36 mouse cellular contexts compared by ENCODE assay signal in the genomic region with DNA sequence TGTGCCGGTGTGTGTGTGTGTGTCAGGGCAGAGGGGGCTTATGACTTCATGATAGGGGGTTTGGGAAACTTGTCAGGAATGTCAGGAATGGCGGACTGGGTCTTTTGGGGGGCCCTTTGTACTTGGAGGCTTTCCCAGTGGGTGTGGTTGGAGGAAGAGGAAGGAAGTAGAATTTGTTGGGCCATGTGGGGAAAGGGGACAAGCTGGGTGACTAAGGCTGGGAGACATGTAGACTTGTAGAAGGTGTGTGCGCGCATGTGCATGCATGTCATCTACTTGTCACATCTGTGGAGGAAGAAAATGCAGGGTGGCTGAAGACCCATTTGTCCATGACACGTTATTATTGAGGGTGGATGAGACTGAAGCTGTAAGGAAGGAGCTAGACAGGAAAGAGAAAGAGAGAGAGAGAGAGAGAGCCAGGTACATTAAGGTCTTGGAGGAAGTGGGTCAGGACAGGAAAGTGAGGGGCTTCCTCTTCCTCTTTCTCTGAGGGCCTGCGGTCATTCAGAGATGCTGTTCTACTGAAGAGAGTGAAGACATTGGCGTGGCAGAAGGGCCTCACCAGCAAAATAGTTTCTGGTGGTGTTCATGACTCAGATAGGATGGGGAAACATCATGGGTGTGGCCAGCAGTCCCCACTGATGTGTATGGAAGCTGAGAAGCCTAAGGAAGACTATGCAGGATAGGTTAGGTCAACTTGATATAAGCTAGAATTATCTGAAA. TPM values are rescaled to one million over a fixed set of nuclear protein-coding genes. Genes with fewer than 3 reads are reported as not detected.
DNase-seq lines count a peak whose midpoint lies in the region; ATAC-seq and TF ChIP-seq lines count a peak whose summit lies in the region.
"Had no signal": no experiment of that assay in that cellular context is flagged by ENCODE, and none has a peak within 500 bp of the region (broad histone marks: within the 10 kb centered on the region; RNA-seq: fewer than 3 reads in every experiment).

No protein-coding gene starts in this region.

- no peak for TF ChIP-seq POLR2A in CH12.LX (IDR thresholded peaks at IDR 0.05; ENCODE audit: low read depth, low read length)

- H3K4me2 ChIP-seq in CH12.LX (ENCODE audit: insufficient read depth, low read depth, poor library complexity, severe bottlenecking), result no peak overlapping the region
- H3K4me2 ChIP-seq in liver, embryonic 12.5 days, result no peak overlapping the region
- H3K4me2 ChIP-seq: heart, embryonic 15.5 days; hindbrain, embryonic 14.5 days; kidney, embryonic 15.5 days; limb, embryonic 13.5 days; liver, embryonic 13.5 days; midbrain, embryonic 15.5 days had no signal

- no peaks in the 10 kb centered on the region for H3K27me3 ChIP-seq in CH12.LX (replicated peaks)
- H3K27me3 ChIP-seq in splenic B cell, adult 2 months (ENCODE audit: control insufficient read depth, insufficient read depth, low read length, poor library complexity, severe bottlenecking), result no peaks in the 10 kb centered on the region
- no peaks in the 10 kb centered on the region for H3K27me3 ChIP-seq in liver, embryonic 12.5 days (replicated peaks)
- H3K27me3 ChIP-seq: heart, embryonic 15.5 days; kidney, embryonic 15.5 days; limb, embryonic 13.5 days; liver, embryonic 13.5 days; midbrain, embryonic 15.5 days had no signal

- intact Hi-C loops in heart, postnatal 25 days (cut with DNase I), result no loop called here

- no peaks in the 10 kb centered on the region for H3K36me3 ChIP-seq in CH12.LX (replicated peaks in 1 of 2; ENCODE audit: control insufficient read depth in 1 of 2, insufficient read depth in 1 of 2, low read length in 1 of 2)
- no peaks in the 10 kb centered on the region for H3K36me3 ChIP-seq in splenic B cell, adult 2 months (ENCODE audit: control insufficient read depth, insufficient read depth, low read length, poor library complexity, severe bottlenecking)
- no peaks in the 10 kb centered on the region for H3K36me3 ChIP-seq in liver, embryonic 12.5 days
- H3K36me3 ChIP-seq: heart, embryonic 15.5 days; kidney, embryonic 15.5 days; limb, embryonic 13.5 days; liver, embryonic 13.5 days; midbrain, embryonic 15.5 days had no signal

- WGBS in liver, embryonic 12.5 days (ENCODE audit: insufficient replicate concordance), result 46% methylated on average over 7 of the region's 7 CpGs

- no peak for TF ChIP-seq EP300 in CH12.LX (IDR thresholded peaks at IDR 0.05; ENCODE audit: low read length)

- TF ChIP-seq RAD21 in CH12.LX (IDR thresholded peaks at IDR 0.05; ENCODE audit: low read depth, low read length), result no peak

- no peaks in the 10 kb centered on the region for H3K79me2 ChIP-seq in CH12.LX (replicated peaks; ENCODE audit: control insufficient read depth, extremely low read depth, insufficient read depth, poor library complexity, severe bottlenecking)

- TF ChIP-seq CTCF in CH12.LX (conservative IDR thresholded peaks at IDR 0.05 in 1 of 2, IDR thresholded peaks at IDR 0.05 in 1 of 2; ENCODE audit: low read depth in 2 of 2, low read length in 2 of 2), result no peak

- ATAC-seq in megakaryocyte, adult 5-6 weeks (ENCODE audit: poor library complexity, severe bottlenecking), result peak; percentile 95
- ATAC-seq in liver, embryonic 12.5 days, result no peak
- ATAC-seq: forebrain, embryonic 16.5 days; intestine, postnatal 0 days; midbrain, embryonic 15.5 days had no signal

- H3K9ac ChIP-seq in CH12.LX (ENCODE audit: insufficient read depth, low read depth), result no peak overlapping the region
- H3K9ac ChIP-seq in liver, embryonic 12.5 days, result no peak overlapping the region
- H3K9ac ChIP-seq: heart, embryonic 15.5 days; hindbrain, embryonic 14.5 days; kidney, embryonic 15.5 days; limb, embryonic 13.5 days; liver, embryonic 13.5 days; midbrain, embryonic 15.5 days had no signal

- dilution Hi-C loops in CH12.LX (cut with MboI; ENCODE audit: extremely low pct_ligation_motif_present, extremely low pct_unique_long_range_greater_than_20kb, low sequenced_read_pairs), result no loop called here

- H3K27ac ChIP-seq in CH12.LX (ENCODE audit: insufficient read depth, low read depth), result no peak overlapping the region
- no peak overlapping the region for H3K27ac ChIP-seq in liver, embryonic 12.5 days
- H3K27ac ChIP-seq: gastrocnemius, adult 2 months; heart, embryonic 15.5 days; hindbrain, embryonic 14.5 days; kidney, embryonic 15.5 days; limb, embryonic 13.5 days; liver, embryonic 13.5 days; midbrain, embryonic 15.5 days had no signal

- no peak overlapping the region for H3K4me3 ChIP-seq in CH12.LX (replicated peaks in 1 of 3; ENCODE audit: low read depth in 2 of 3, low read length in 2 of 3, poor library complexity in 1 of 3)
- no peak overlapping the region for H3K4me3 ChIP-seq in liver, embryonic 12.5 days
- H3K4me3 ChIP-seq: erythroblast, embryonic 14.5 days; gastrocnemius, adult 2 months; heart, embryonic 15.5 days; kidney, embryonic 15.5 days; limb, embryonic 13.5 days; liver, embryonic 13.5 days; midbrain, embryonic 15.5 days had no signal

- H3K9me3 ChIP-seq in CH12.LX (replicated peaks; ENCODE audit: low read length), result no peaks in the 10 kb centered on the region
- H3K9me3 ChIP-seq in liver, embryonic 12.5 days (replicated peaks), result no peaks in the 10 kb centered on the region
- H3K9me3 ChIP-seq: heart, embryonic 15.5 days; kidney, embryonic 15.5 days; limb, embryonic 13.5 days; liver, embryonic 13.5 days; midbrain, embryonic 15.5 days had no signal

- peak; percentile 77 for DNase-seq in 416B (ENCODE audit: low read depth)
- DNase-seq in CH12.LX (ENCODE audit: extremely low read depth), result peak; percentile 6
- DNase-seq in splenic B cell, adult 2 months (ENCODE audit: low read depth, low spot score), result peak; percentile 8
- no peak for DNase-seq in heart, postnatal 25 days (ENCODE audit: low spot score)
- DNase-seq: adrenal gland, postnatal 14 days; cerebellum, adult 11-12 months; cerebellum, adult 9-11 months; gastrocnemius, adult 2 months; gastrocnemius, postnatal 36 days; heart, postnatal 36 days; kidney, postnatal 25 days; liver, embryonic 13.5 days; lung, adult 2 months; right cerebral cortex, adult 18-20 months; right cerebral cortex, postnatal 4 days; thymus, adult 2 months; thymus, postnatal 36 days had no signal

- in situ Hi-C loops in CH12.LX (cut with MboI; ENCODE audit: low pct_ligation_motif_present, low pct_unique_long_range_greater_than_20kb, low sequenced_read_pairs), result no loop called here

- H3K4me1 ChIP-seq in CH12.LX (ENCODE audit: control insufficient read depth in 1 of 2, insufficient read depth in 2 of 2), result peaks cover 0 to 5% of the 10 kb centered on the region in 2 experiments; a peak in 2 of 4 replicates
- no peaks in the 10 kb centered on the region for H3K4me1 ChIP-seq in liver, embryonic 12.5 days
- H3K4me1 ChIP-seq: heart, embryonic 15.5 days; kidney, embryonic 15.5 days; limb, embryonic 13.5 days; liver, embryonic 13.5 days; midbrain, embryonic 15.5 days had no signal

TF ChIP-seq in CH12.LX, 34 proteins besides CTCF, POLR2A, EP300 and RAD21:
- TF ChIP-seq TBP (conservative IDR thresholded peaks at IDR 0.05; ENCODE audit: low read depth, low read length), result no peak
- no peak for TF ChIP-seq CHD1 (IDR thresholded peaks at IDR 0.05; ENCODE audit: low read depth, low read length)
- TF ChIP-seq E2F4 (IDR thresholded peaks at IDR 0.05; ENCODE audit: insufficient replicate concordance, low read depth, low read length), result no peak
- TF ChIP-seq BHLHE40 (IDR thresholded peaks at IDR 0.05; ENCODE audit: low read depth, low read length), result no peak
- no peak for TF ChIP-seq USF2 (conservative IDR thresholded peaks at IDR 0.05; ENCODE audit: low read depth, low read length)
- no peak for TF ChIP-seq MXI1 (IDR thresholded peaks at IDR 0.05; ENCODE audit: low read depth, low read length)
- no peak for TF ChIP-seq JUN (IDR thresholded peaks at IDR 0.05; ENCODE audit: insufficient read depth, low read depth, low read length)
- no peak for TF ChIP-seq ETS1 (conservative IDR thresholded peaks at IDR 0.05; ENCODE audit: low read depth, low read length)
- TF ChIP-seq GABPA (IDR thresholded peaks at IDR 0.05; ENCODE audit: insufficient replicate concordance, low read depth, low read length), result no peak
- TF ChIP-seq SMC3 (IDR thresholded peaks at IDR 0.05; ENCODE audit: low read depth, low read length), result no peak
- no peak for TF ChIP-seq MAX (IDR thresholded peaks at IDR 0.05; ENCODE audit: low read length)
- no peak for TF ChIP-seq NRF1 (IDR thresholded peaks at IDR 0.05; ENCODE audit: low read depth, low read length)
- TF ChIP-seq ZKSCAN1 (IDR thresholded peaks at IDR 0.05; ENCODE audit: borderline replicate concordance, low read depth, low read length), result no peak
- TF ChIP-seq UBTF (IDR thresholded peaks at IDR 0.05; ENCODE audit: low read depth, low read length), result no peak
- no peak for TF ChIP-seq SIN3A (IDR thresholded peaks at IDR 0.05; ENCODE audit: low read length)
- no peak for TF ChIP-seq IRF4 (IDR thresholded peaks at IDR 0.05; ENCODE audit: low read depth, low read length)
- no peak for TF ChIP-seq MEF2A (IDR thresholded peaks at IDR 0.05; ENCODE audit: borderline replicate concordance, low read depth, low read length)
- TF ChIP-seq MAZ (IDR thresholded peaks at IDR 0.05; ENCODE audit: low read depth, low read length), result no peak

RNA-seq across cellular contexts. Expression of a gene that starts 5.9 kb away (rescaled TPM):
- total RNA-seq in CH12.LX (2012; rRNA removed), result not detected in 2 replicates
- not detected in 2 replicates for total RNA-seq in CH12.LX (2014; rRNA removed)
- polyA plus RNA-seq in CH12.LX (2012; ENCODE audit: insufficient read length, low read depth), result not detected in 2 replicates
- not detected in 2 replicates for total RNA-seq in megakaryocyte, adult 5-6 weeks (2015)
- not detected in 2 replicates for total RNA-seq in megakaryocyte, adult 5-6 weeks (2017)
- not detected for total RNA-seq in heart, postnatal 25 days (2021)
- not detected in 2 replicates for polyA plus RNA-seq in liver, embryonic 12.5 days (2016; fragmentation: Nextera tagmentation; extraction: Ambion mirVana)
- total RNA-seq: adrenal gland, postnatal 14 days; gastrocnemius, adult 2 months; gastrocnemius, postnatal 36 days; heart, postnatal 36 days; layer of hippocampus, adult 18-20 months; layer of hippocampus, postnatal 10 days; left cerebral cortex, adult 8-10 months; left cerebral cortex, postnatal 36 days had no signal
- polyA plus RNA-seq: cortical plate, adult 2 months; embryonic facial prominence, embryonic 14.5 days; erythroblast, embryonic 14.5 days; forebrain, embryonic 11.5 days; forebrain, embryonic 16.5 days; heart, embryonic 15.5 days; hindbrain, embryonic 14.5 days; intestine, postnatal 0 days; kidney, embryonic 15.5 days; limb, embryonic 13.5 days; liver, embryonic 13.5 days; lung, adult 2 months; midbrain, embryonic 15.5 days; neural tube, embryonic 11.5 days; spleen, adult 2 months; thymus, adult 2 months had no signal

RNA-seq across cellular contexts. Expression of a gene that starts 53.7 kb away (rescaled TPM):
- total RNA-seq in CH12.LX (2012; rRNA removed) (0.21 TPM in 1 of 2 replicates, not detected in the other), CH12.LX (2014; rRNA removed) (not detected in 2 replicates)
- not detected in 2 replicates for polyA plus RNA-seq in CH12.LX (2012; ENCODE audit: insufficient read length, low read depth)
- not detected in 2 replicates for total RNA-seq in megakaryocyte, adult 5-6 weeks (2015)
- total RNA-seq in megakaryocyte, adult 5-6 weeks (2017), result not detected in 2 replicates
- total RNA-seq in heart, postnatal 25 days (2021), result 10 to 100 TPM; 39.0 to 39.4 TPM
- polyA plus RNA-seq in liver, embryonic 12.5 days (2016; fragmentation: Nextera tagmentation; extraction: Ambion mirVana), result 0.11 TPM in 1 of 2 replicates, not detected in the other
- polyA plus RNA-seq: erythroblast, embryonic 14.5 days; liver, embryonic 13.5 days had no signal

Comparison
In these comparisons a context has a peak if more than half of its experiments do, and no peak if none do; other contexts are left out.
1. RNA of a gene that starts 53.7 kb away (total RNA-seq): 39.0 to 39.4 TPM in heart, postnatal 25 days; 0.21 TPM in CH12.LX and not detected in megakaryocyte, adult 5-6 weeks; every median in the first group is over 10 times any median in the second.